Mouse (Mus musculus) brown adipose tissue, adult 24 weeks (tissue): ENCODE measurements at regions not wholly inside any gene's neighbourhood (a gene's known extent, or its start where the extent isn't known, plus 50 kb on each side); places are given as distances from the start of the nearest gene placed in this dataset.

Experiments
- H3K27ac ChIP-seq: fragments of 200-500 bp; replicated peaks from 2 replicates; pipeline ENCODE4 v1.5.1; 2012; ENCODE audit warnings: low read depth, mild to moderate bottlenecking, low read length
- H3K4me1 ChIP-seq: fragments of 200-500 bp; 2 replicates; pipeline ENCODE4 v1.6.1; 2012; ENCODE audit warnings: low read length, mixed read lengths; ENCODE audit not compliant: control insufficient read depth, insufficient read depth, insufficient read length
- H3K4me3 ChIP-seq: fragments of 200-500 bp; 2 replicates; pipeline ENCODE4 v1.5.1; 2012; ENCODE audit warnings: low read depth, mild to moderate bottlenecking, low read length, moderate library complexity; ENCODE audit not compliant: insufficient read depth

GRCm38 (mm10) chr8:115897086-115897485 is 189.5 kb upstream of the Maf start:
- H3K4me3 ChIP-seq, result no peak overlapping the region
- no peaks in the 10 kb centered on the region for H3K4me1 ChIP-seq
- H3K27ac ChIP-seq, result no peak overlapping the region

- Histone ChIP-seq H3K4me3 (no peak overlapping the region), H3K4me1 (no peaks in the 10 kb centered on the region), H3K27ac (no peak overlapping the region)
These were observed 188.5 kb upstream of the Maf start for GRCm38 (mm10) chr8:115896066-115896465.

- H3K4me3 ChIP-seq, result no peak overlapping the region
- H3K27ac ChIP-seq, result no peak overlapping the region
- H3K4me1 ChIP-seq, result no peaks in the 10 kb centered on the region
These were observed 180.7 kb upstream of the Maf start for GRCm38 (mm10) chr8:115888278-115888677.

GRCm38 (mm10) chr8:115885121-115885743 is 177.6 kb upstream of the Maf start:
- no peaks in the 10 kb centered on the region for H3K4me1 ChIP-seq
- H3K27ac ChIP-seq, result no peak overlapping the region
- no peak overlapping the region for H3K4me3 ChIP-seq

- H3K4me1 ChIP-seq, result no peaks in the 10 kb centered on the region
- H3K27ac ChIP-seq, result no peak overlapping the region
- no peak overlapping the region for H3K4me3 ChIP-seq
These were observed 176.2 kb upstream of the Maf start for GRCm38 (mm10) chr8:115883808-115884207.

- H3K4me3 ChIP-seq, result no peak overlapping the region
These were observed 174.3 kb upstream of the Maf start for GRCm38 (mm10) chr8:115881881-115882280.

GRCm38 (mm10) chr8:115874789-115875188 is 167.2 kb upstream of the Maf start:
- H3K27ac ChIP-seq, result no peak overlapping the region
- no peak overlapping the region for H3K4me3 ChIP-seq
- H3K4me1 ChIP-seq, result no peaks in the 10 kb centered on the region

More at GRCm38 (mm10) chr8:115881881-115882280, 174.3 kb upstream of the Maf start:
- H3K27ac ChIP-seq, result no peak overlapping the region
- H3K4me1 ChIP-seq, result no peaks in the 10 kb centered on the region

- Histone ChIP-seq H3K4me3 (no peak overlapping the region), H3K27ac (no peak overlapping the region), H3K4me1 (no peaks in the 10 kb centered on the region)
These were observed 163.8 kb upstream of the Maf start for GRCm38 (mm10) chr8:115871381-115871780.

GRCm38 (mm10) chr8:115861381-115861780 is 153.8 kb upstream of the Maf start:
- H3K27ac ChIP-seq, result no peak overlapping the region
- no peak overlapping the region for H3K4me3 ChIP-seq
- no peaks in the 10 kb centered on the region for H3K4me1 ChIP-seq

GRCm38 (mm10) chr8:115859406-115859805 is 151.8 kb upstream of the Maf start:
- H3K4me1 ChIP-seq, result no peaks in the 10 kb centered on the region
- no peak overlapping the region for H3K4me3 ChIP-seq
- H3K27ac ChIP-seq, result no peak overlapping the region

- Histone ChIP-seq H3K27ac (no peak overlapping the region), H3K4me1 (no peaks in the 10 kb centered on the region), H3K4me3 (no peak overlapping the region)
These were observed 149.2 kb upstream of the Maf start for GRCm38 (mm10) chr8:115856816-115857215.

GRCm38 (mm10) chr8:115855934-115856629 is 148.5 kb upstream of the Maf start:
- Histone ChIP-seq H3K4me1 (no peaks in the 10 kb centered on the region), H3K27ac (no peak overlapping the region), H3K4me3 (no peak overlapping the region)

- Histone ChIP-seq H3K4me3 (no peak overlapping the region), H3K4me1 (no peaks in the 10 kb centered on the region), H3K27ac (no peak overlapping the region)
These were observed 146.8 kb upstream of the Maf start for GRCm38 (mm10) chr8:115854209-115854900.

GRCm38 (mm10) chr8:115850552-115850951 is 143.0 kb upstream of the Maf start:
- no peaks in the 10 kb centered on the region for H3K4me1 ChIP-seq
- H3K4me3 ChIP-seq, result no peak overlapping the region
- H3K27ac ChIP-seq, result no peak overlapping the region

- H3K27ac ChIP-seq, result no peak overlapping the region
- H3K4me3 ChIP-seq, result no peak overlapping the region
- no peaks in the 10 kb centered on the region for H3K4me1 ChIP-seq
These were observed 125.8 kb upstream of the Maf start for GRCm38 (mm10) chr8:115833391-115833790.

- H3K4me1 ChIP-seq, result no peaks in the 10 kb centered on the region
- no peak overlapping the region for H3K4me3 ChIP-seq
- no peak overlapping the region for H3K27ac ChIP-seq
These were observed 124.1 kb upstream of the Maf start for GRCm38 (mm10) chr8:115831675-115832074.
